Mouse (Mus musculus) olfactory bulb, adult 2 months (tissue): ENCODE data around the gene Sec31a.

Experiments used
- CTCF ChIP-seq: fragments of 200-500 bp; IDR thresholded peaks from 2 replicates; pipeline ENCODE4 v1.5.1; 2012; ENCODE audit warnings: low read depth, mild to moderate bottlenecking, low read length, moderate library complexity; ENCODE audit not compliant: insufficient read depth
- POLR2A ChIP-seq: fragments of 200-500 bp; IDR thresholded peaks from 2 replicates; pipeline ENCODE4 v1.6.1; 2012; ENCODE audit warnings: mild to moderate bottlenecking, low read depth, low read length, moderate library complexity; ENCODE audit not compliant: insufficient read depth

GRCm38 (mm10) chr5:100459468-100459867 lies 43.4 kb upstream of the Sec31a start:
- no peak for TF ChIP-seq CTCF
- TF ChIP-seq POLR2A: no peak
